9 mouse cellular contexts compared by ENCODE assay signal in genomic region chr19:9069687-9070307, GRCm38 (mm10). TPM values are rescaled to one million over a fixed set of nuclear protein-coding genes. Genes with fewer than 3 reads are reported as not detected.
DNase-seq lines count a peak whose midpoint lies in the region; ATAC-seq lines count a peak whose summit lies in the region.
"Had no signal": no experiment of that assay in that cellular context is flagged by ENCODE, and none has a peak within 500 bp of the region (broad histone marks: within the 10 kb centered on the region; RNA-seq: fewer than 3 reads in every experiment).

No protein-coding gene starts in this region.

- H3K9ac ChIP-seq in heart, embryonic 11.5 days (ENCODE audit: low read depth, low read length) = no peak overlapping the region
- H3K9ac ChIP-seq in heart, embryonic 16.5 days (ENCODE audit: low read length) = no peak overlapping the region
- no peak overlapping the region for H3K9ac ChIP-seq in limb, embryonic 15.5 days
- H3K9ac ChIP-seq: liver, embryonic 14.5 days had no signal

- H3K27ac ChIP-seq in heart, embryonic 11.5 days (ENCODE audit: low read depth, low read length) = peak overlapping the region; percentile 46; the same call in 1 of the 2 replicates
- H3K27ac ChIP-seq in heart, embryonic 16.5 days (ENCODE audit: low read length) = peak overlapping the region; percentile 85
- H3K27ac ChIP-seq in limb, embryonic 15.5 days = peak overlapping the region; percentile 82
- H3K27ac ChIP-seq: liver, embryonic 14.5 days had no signal

- no peak for DNase-seq in heart, adult 9 months (ENCODE audit: low spot score in 2 of 2)
- peak; percentile 46 for DNase-seq in 416B (ENCODE audit: low read depth)
- no peak for DNase-seq in ovary, adult 18-20 months (ENCODE audit: low spot score)
- no peak for DNase-seq in urinary bladder, postnatal 10 days (ENCODE audit: low spot score)
- DNase-seq in retina, postnatal 1 day = no peak

- H3K36me3 ChIP-seq in heart, embryonic 11.5 days (ENCODE audit: control insufficient read depth, insufficient read depth, low read length) = no peaks in the 10 kb centered on the region
- H3K36me3 ChIP-seq in heart, embryonic 16.5 days (ENCODE audit: control insufficient read depth, insufficient read depth) = no peaks in the 10 kb centered on the region
- H3K36me3 ChIP-seq in limb, embryonic 15.5 days = no peaks in the 10 kb centered on the region

- H3K27me3 ChIP-seq in heart, embryonic 11.5 days (ENCODE audit: control insufficient read depth, insufficient read depth, low read length) = no peaks in the 10 kb centered on the region
- no peaks in the 10 kb centered on the region for H3K27me3 ChIP-seq in heart, embryonic 16.5 days (ENCODE audit: control insufficient read depth, insufficient read depth, low read length)
- H3K27me3 ChIP-seq in limb, embryonic 15.5 days = no peaks in the 10 kb centered on the region

- no peak overlapping the region for H3K4me2 ChIP-seq in heart, embryonic 11.5 days
- no peak overlapping the region for H3K4me2 ChIP-seq in heart, embryonic 16.5 days (ENCODE audit: low read depth, low read length)
- no peak overlapping the region for H3K4me2 ChIP-seq in limb, embryonic 15.5 days

- no peaks in the 10 kb centered on the region for H3K9me3 ChIP-seq in heart, embryonic 11.5 days (replicated peaks; ENCODE audit: control insufficient read depth, low read length)
- no peaks in the 10 kb centered on the region for H3K9me3 ChIP-seq in heart, embryonic 16.5 days (replicated peaks; ENCODE audit: control insufficient read depth, low read length)
- no peaks in the 10 kb centered on the region for H3K9me3 ChIP-seq in limb, embryonic 15.5 days

- ATAC-seq in heart, embryonic 11.5 days (replicated peaks; ENCODE audit: insufficient number of reproducible peaks, low FRiP score, low TSS enrichment) = no peak
- ATAC-seq in heart, embryonic 16.5 days (replicated peaks; ENCODE audit: extremely low read depth, insufficient read depth, low FRiP score) = no peak
- no peak for ATAC-seq in limb, embryonic 15.5 days (ENCODE audit: insufficient number of reproducible peaks, low FRiP score, low TSS enrichment, low read depth)

- 58% methylated on average over 8 of the region's 8 CpGs for WGBS in heart, embryonic 11.5 days (ENCODE audit: insufficient replicate concordance)
- 44% methylated on average over 8 of the region's 8 CpGs for WGBS in heart, embryonic 16.5 days
- 50% methylated on average over 8 of the region's 8 CpGs for WGBS in limb, embryonic 15.5 days

- H3K4me1 ChIP-seq in heart, embryonic 11.5 days (ENCODE audit: control insufficient read depth, insufficient read depth, low read length) = peaks cover 28% of the 10 kb centered on the region
- peaks cover 45% of the 10 kb centered on the region for H3K4me1 ChIP-seq in heart, embryonic 16.5 days (ENCODE audit: control insufficient read depth, insufficient read depth, low read length)
- H3K4me1 ChIP-seq in limb, embryonic 15.5 days = peaks cover 56% of the 10 kb centered on the region

- H3K4me3 ChIP-seq in heart, embryonic 11.5 days (ENCODE audit: low read depth, low read length) = no peak overlapping the region
- no peak overlapping the region for H3K4me3 ChIP-seq in heart, embryonic 16.5 days (ENCODE audit: low read length)
- no peak overlapping the region for H3K4me3 ChIP-seq in limb, embryonic 15.5 days

RNA-seq across cellular contexts. Expression of gene Scgb1a1, which starts 18.0 kb away (rescaled TPM):
- not detected in 2 replicates for polyA plus RNA-seq in heart, embryonic 11.5 days (2014; fragmentation: Nextera tagmentation; extraction: Ambion mirVana)
- 0.91 and 1.8 TPM in 2 replicates for polyA plus RNA-seq in heart, embryonic 16.5 days (2015; fragmentation: Nextera tagmentation; extraction: Ambion mirVana)
- 0.98 and 1.2 TPM in 2 replicates for polyA plus RNA-seq in limb, embryonic 15.5 days (2015; fragmentation: Nextera tagmentation; extraction: Ambion mirVana)
- polyA plus RNA-seq: liver, embryonic 14.5 days had no signal
